Mouse (Mus musculus): Measurements from ENCODE around the gene Stox2.

Gene Stox2

GRCm38 (mm10) chr8:47354523-47355168, 91.5 kb downstream of the Stox2 start:
- no peak for DNase-seq (ENCODE audit: low spot score)

- no peak for DNase-seq (ENCODE audit: low spot score)
Measured at GRCm38 (mm10) chr8:47351914-47352701, 94.1 kb downstream of the Stox2 start.

- DNase-seq (ENCODE audit: low spot score) = no peak
Measured at GRCm38 (mm10) chr8:47349082-47349481, 97.1 kb downstream of the Stox2 start.

GRCm38 (mm10) chr8:47347809-47348208, 98.4 kb downstream of the Stox2 start:
- DNase-seq (ENCODE audit: low spot score) = no peak

- no peak for DNase-seq (ENCODE audit: low spot score)
Measured at GRCm38 (mm10) chr8:47345772-47346103, 100.4 kb downstream of the Stox2 start.

- no peak for DNase-seq (ENCODE audit: low spot score)
Measured at GRCm38 (mm10) chr8:47345085-47345771, 100.9 kb downstream of the Stox2 start.

- DNase-seq (ENCODE audit: low spot score) = no peak
Measured at GRCm38 (mm10) chr8:47341474-47341873, 104.7 kb downstream of the Stox2 start.

- DNase-seq (ENCODE audit: low spot score) = no peak
Measured at GRCm38 (mm10) chr8:47338691-47339323, 107.4 kb downstream of the Stox2 start.

- DNase-seq (ENCODE audit: low spot score) = no peak
Measured at GRCm38 (mm10) chr8:47336433-47336832, 109.7 kb downstream of the Stox2 start.

GRCm38 (mm10) chr8:47335940-47336339, 110.2 kb downstream of the Stox2 start:
- DNase-seq (ENCODE audit: low spot score) = no peak

GRCm38 (mm10) chr8:47334223-47334757, 111.9 kb downstream of the Stox2 start:
- DNase-seq (ENCODE audit: low spot score) = no peak

- DNase-seq (ENCODE audit: low spot score) = no peak
Measured at GRCm38 (mm10) chr8:47332941-47333340, 113.2 kb downstream of the Stox2 start.

- no peak for DNase-seq (ENCODE audit: low spot score)
Measured at GRCm38 (mm10) chr8:47330982-47331381, 115.2 kb downstream of the Stox2 start.

- no peak for DNase-seq (ENCODE audit: low spot score)
Measured at GRCm38 (mm10) chr8:47326348-47326747, 119.8 kb downstream of the Stox2 start.

- DNase-seq (ENCODE audit: low spot score) = no peak
Measured at GRCm38 (mm10) chr8:47324117-47324820, 121.9 kb downstream of the Stox2 start.

- DNase-seq (ENCODE audit: low spot score) = no peak
Measured at GRCm38 (mm10) chr8:47321282-47321681, 124.9 kb downstream of the Stox2 start.

GRCm38 (mm10) chr8:47320707-47321106, 125.5 kb downstream of the Stox2 start:
- DNase-seq (ENCODE audit: low spot score) = no peak

- no peak for DNase-seq (ENCODE audit: low spot score)
Measured at GRCm38 (mm10) chr8:47318468-47318867, 127.7 kb downstream of the Stox2 start.

- no peak for DNase-seq (ENCODE audit: low spot score)
Measured at GRCm38 (mm10) chr8:47308176-47308575, 138.0 kb downstream of the Stox2 start.

- no peak for DNase-seq (ENCODE audit: low spot score)
Measured at GRCm38 (mm10) chr8:47306372-47306771, 139.8 kb downstream of the Stox2 start.

GRCm38 (mm10) chr8:47305880-47306279, 140.3 kb downstream of the Stox2 start:
- no peak for DNase-seq (ENCODE audit: low spot score)

- no peak for DNase-seq (ENCODE audit: low spot score)
Measured at GRCm38 (mm10) chr8:47298460-47298859, 147.7 kb downstream of the Stox2 start.

All from ovary, postnatal 10 days (tissue).